Mouse (Mus musculus) thymus, adult 2 months (tissue): Measurements from ENCODE around the gene Nkiras2.
"Not testable (repeated sequence)": the region's sequence is repeated elsewhere in the genome, so short reads cannot be mapped to it uniquely, and the experiment has no call there.

Experiments
- CTCF ChIP-seq: fragments of 200-500 bp; IDR thresholded peaks from 2 replicates; pipeline ENCODE4 v1.5.1; 2012; ENCODE audit warnings: mild to moderate bottlenecking, control low read depth, low read length, moderate library complexity, borderline replicate concordance; ENCODE audit not compliant: control insufficient read depth, poor library complexity, insufficient read depth; ENCODE audit errors: extremely low read depth
- POLR2A ChIP-seq: fragments of 200-500 bp; IDR thresholded peaks from 2 replicates; pipeline ENCODE4 v1.6.1; 2012; ENCODE audit warnings: mild to moderate bottlenecking, low read length, control low read depth, moderate library complexity; ENCODE audit not compliant: control insufficient read depth, poor library complexity, insufficient read depth; ENCODE audit errors: extremely low read depth

DNA sequence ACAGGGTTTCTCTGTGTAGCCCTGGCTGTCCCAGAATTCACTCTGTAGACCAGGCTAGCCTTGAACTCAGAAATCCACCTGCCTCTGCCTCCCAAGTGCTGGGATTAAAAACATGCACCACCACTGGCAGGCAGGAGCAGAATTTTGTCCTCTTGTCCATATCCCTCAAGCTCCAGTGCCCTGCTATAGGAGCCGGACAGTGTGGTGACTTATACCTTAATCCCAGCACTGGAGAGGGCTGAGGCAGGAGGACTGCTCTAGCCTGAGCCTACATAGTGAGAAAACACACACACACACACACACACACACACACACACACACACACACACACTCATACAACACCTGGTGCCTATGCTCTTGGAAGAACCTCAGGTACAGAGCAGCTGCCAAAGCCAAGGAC, 36.6 kb upstream of the Nkiras2 start:
- TF ChIP-seq CTCF, POLR2A: not testable (repeated sequence)
